Mouse (Mus musculus): ENCODE results near the gene Hemgn. TPM values are rescaled to one million over a fixed set of nuclear protein-coding genes. Genes with fewer than 3 reads are reported as not detected.

The Hemgn gene
- total and polyA plus RNA-seq, 3 experiments, result 11.8 to 19.9 TPM; not detected in 1

DNA sequence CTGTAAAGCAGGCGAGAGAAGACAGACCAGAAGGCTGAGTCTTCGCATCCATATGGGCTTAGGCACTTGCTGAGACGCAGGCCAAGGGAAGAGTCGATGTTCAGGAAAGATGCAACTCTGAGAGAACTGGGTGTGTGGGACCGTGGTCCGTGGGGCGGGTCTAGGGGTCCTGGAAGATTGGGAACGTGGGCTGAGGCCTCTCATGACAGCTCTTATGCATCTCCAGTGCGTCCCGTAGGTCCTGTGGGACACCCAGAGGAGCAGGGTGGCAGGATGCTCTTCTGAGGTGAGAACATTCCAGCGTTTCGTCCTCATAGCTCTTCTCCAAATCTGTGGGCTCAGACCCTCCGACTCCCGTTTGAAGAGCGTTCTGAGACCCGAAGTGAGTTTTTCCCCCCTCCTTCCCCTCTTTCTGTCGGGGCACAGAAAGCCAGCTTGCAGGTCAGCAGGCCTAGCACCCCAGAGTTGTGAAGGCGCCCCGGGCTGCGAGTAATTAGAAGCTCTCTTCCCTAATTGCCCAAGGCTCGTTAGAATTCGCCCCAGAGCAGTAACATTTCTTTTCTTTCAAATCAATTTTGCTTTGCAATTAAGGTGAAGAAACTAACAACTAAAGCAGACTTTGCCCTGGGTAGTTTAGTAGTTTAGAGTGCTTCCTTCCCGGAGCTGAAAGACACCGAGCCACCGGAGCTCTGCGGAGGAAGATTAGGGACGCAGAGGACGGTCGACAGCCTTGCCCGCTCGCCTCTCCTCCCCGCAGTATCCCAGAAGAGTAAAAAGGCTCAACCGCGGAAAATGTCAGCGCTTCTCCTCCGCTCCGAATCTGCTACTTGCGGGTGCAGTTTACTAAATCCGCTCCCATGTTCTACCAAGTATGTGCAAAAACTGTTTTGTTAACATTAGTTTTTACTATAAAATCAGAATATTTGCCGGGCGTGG lies 65.5 kb downstream of the Hemgn start:
- peaks cover 0 to 20% of the 10 kb centered on the region in 2 experiments for H3K27me3 ChIP-seq (ENCODE audit: control insufficient read depth in 1 of 2, insufficient read depth in 2 of 2, low read length in 2 of 2)
- H3K9ac ChIP-seq (ENCODE audit: control insufficient read depth, low read depth, low read length, poor library complexity, severe bottlenecking), result no peak overlapping the region

DNA sequence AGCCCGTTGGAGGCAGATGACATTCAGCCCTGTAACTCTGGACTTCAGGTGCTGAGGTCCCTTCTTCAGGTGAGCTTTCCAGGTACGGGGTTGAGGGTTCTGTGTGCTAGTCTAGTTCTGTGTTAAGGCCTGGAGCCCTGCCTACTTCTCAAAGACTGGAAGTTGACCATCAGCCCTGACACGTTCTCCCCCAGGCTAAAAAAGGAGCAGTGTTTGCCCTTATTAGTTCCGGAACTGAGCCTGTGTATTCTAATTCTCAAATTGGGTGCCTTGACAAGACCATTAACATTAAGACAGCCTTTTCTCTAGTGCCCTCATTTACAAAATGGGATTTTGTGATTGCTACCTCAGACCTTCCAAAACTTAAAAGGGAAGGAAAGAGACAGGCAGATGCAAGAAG lies 66.2 kb downstream of the Hemgn start:
- Histone ChIP-seq H3K4me1 (ENCODE audit: control insufficient read depth in 1 of 2, insufficient read depth in 2 of 2, low read length in 2 of 2) (no peaks in the 10 kb centered on the region), H3K4me3 (ENCODE audit: control insufficient read depth in 1 of 2, insufficient read depth in 1 of 2, low read depth in 2 of 2, low read length in 2 of 2) (no peak overlapping the region), H3K27me3 (ENCODE audit: control insufficient read depth in 1 of 2, insufficient read depth in 2 of 2, low read length in 2 of 2) (peaks cover 0 to 18% of the 10 kb centered on the region in 2 experiments), H3K9me3 (replicated peaks; ENCODE audit: insufficient read depth, low read length) (no peaks in the 10 kb centered on the region), H3K9ac (ENCODE audit: control insufficient read depth, low read depth, low read length, poor library complexity, severe bottlenecking) (no peak overlapping the region), H3K36me3 (ENCODE audit: control insufficient read depth in 1 of 2, insufficient read depth in 2 of 2, low read length in 2 of 2) (no peaks in the 10 kb centered on the region), H3K79me2 (ENCODE audit: control insufficient read depth, insufficient read depth, low read length, poor library complexity) (no peaks in the 10 kb centered on the region), H3K27ac (ENCODE audit: control insufficient read depth, low read depth, low read length) (no peak overlapping the region)
- no peak for DNase-seq (ENCODE audit: low read depth, low spot score)
- TF ChIP-seq USF2 (IDR thresholded peaks at IDR 0.05; ENCODE audit: borderline replicate concordance in 1 of 2, insufficient read depth in 1 of 2, low read depth in 1 of 2, low read length in 2 of 2) (no peak), USF1 (IDR thresholded peaks at IDR 0.05; ENCODE audit: low read depth, low read length) (no peak), MEF2A (IDR thresholded peaks at IDR 0.05; ENCODE audit: extremely low read depth, insufficient replicate concordance, low read depth, low read length, poor library complexity, severe bottlenecking) (no peak), CTCF (IDR thresholded peaks at IDR 0.05 in 2 of 3, conservative IDR thresholded peaks at IDR 0.05 in 1 of 3; ENCODE audit: control insufficient read depth in 1 of 3, insufficient read depth in 1 of 3, low read depth in 2 of 3, low read length in 3 of 3, poor library complexity in 1 of 3, severe bottlenecking in 1 of 3) (no peak), KAT2A (conservative IDR thresholded peaks at IDR 0.05; ENCODE audit: low read depth, low read length) (no peak), MAFK (IDR thresholded peaks at IDR 0.05; ENCODE audit: borderline replicate concordance, low read depth, low read length) (no peak), TAL1 (IDR thresholded peaks at IDR 0.05; ENCODE audit: low read length) (no peak), SMC3 (IDR thresholded peaks at IDR 0.05; ENCODE audit: low read depth, low read length) (no peak), ZNF384 (IDR thresholded peaks at IDR 0.05; ENCODE audit: low read depth, low read length) (no peak), GATA1 (IDR thresholded peaks at IDR 0.05; ENCODE audit: low read depth, low read length) (no peak), HCFC1 (IDR thresholded peaks at IDR 0.05; ENCODE audit: low read depth, low read length) (no peak), SIN3A (IDR thresholded peaks at IDR 0.05; ENCODE audit: low read length) (no peak)

More for the DNA sequence above, 65.5 kb downstream of the Hemgn start:
- H3K4me1 ChIP-seq (ENCODE audit: control insufficient read depth in 1 of 2, insufficient read depth in 2 of 2, low read length in 2 of 2), result no peaks in the 10 kb centered on the region
- TF ChIP-seq SMC3 (IDR thresholded peaks at IDR 0.05; ENCODE audit: low read depth, low read length) (no peak), ZKSCAN1 (IDR thresholded peaks at IDR 0.05; ENCODE audit: low read depth, low read length) (no peak), ZNF384 (IDR thresholded peaks at IDR 0.05; ENCODE audit: low read depth, low read length) (no peak), TAL1 (IDR thresholded peaks at IDR 0.05; ENCODE audit: low read length) (no peak), MXI1 (IDR thresholded peaks at IDR 0.05; ENCODE audit: low read depth, low read length) (no peak), USF2 (IDR thresholded peaks at IDR 0.05; ENCODE audit: borderline replicate concordance in 1 of 2, insufficient read depth in 1 of 2, low read depth in 1 of 2, low read length in 2 of 2) (no peak), RAD21 (IDR thresholded peaks at IDR 0.05; ENCODE audit: low read depth, low read length) (no peak), TCF12 (IDR thresholded peaks at IDR 0.05; ENCODE audit: low read depth, low read length) (no peak)
- no peaks in the 10 kb centered on the region for H3K79me2 ChIP-seq (ENCODE audit: control insufficient read depth, insufficient read depth, low read length, poor library complexity)
- DNase-seq (ENCODE audit: low read depth, low spot score), result no peak
- H3K4me3 ChIP-seq (ENCODE audit: control insufficient read depth in 1 of 2, insufficient read depth in 1 of 2, low read depth in 2 of 2, low read length in 2 of 2), result no peak overlapping the region
- no peak overlapping the region for H3K27ac ChIP-seq (ENCODE audit: control insufficient read depth, low read depth, low read length)
- no peaks in the 10 kb centered on the region for H3K9me3 ChIP-seq (replicated peaks; ENCODE audit: insufficient read depth, low read length)
- H3K36me3 ChIP-seq (ENCODE audit: control insufficient read depth in 1 of 2, insufficient read depth in 2 of 2, low read length in 2 of 2), result no peaks in the 10 kb centered on the region
